Mouse (Mus musculus): Measurements from ENCODE around the gene Ripor3.

Ripor3 gene

GRCm38 (mm10) chr2:167939204-167939603 is 71.2 kb downstream of the Ripor3 start:
- CTCF ChIA-PET: interaction anchor here (0.7 to 1.5 kb wide), 2 partner anchors 10 to 12 kb away, joined by 3 to 4 read pairs; no protein-coding TSS in a partner anchor

GRCm38 (mm10) chr2:167938786-167939185 is 71.6 kb downstream of the Ripor3 start:
- CTCF ChIA-PET: interaction anchor here (1.5 kb wide), 1 partner anchor 10 kb away, joined by 3 read pairs; no protein-coding TSS in a partner anchor

GRCm38 (mm10) chr2:167935956-167936355 is 74.5 kb downstream of the Ripor3 start:
- CTCF ChIA-PET: interaction anchor here (0.6 kb wide), 1 partner anchor 573 kb away, joined by 3 read pairs; no protein-coding TSS in a partner anchor

- CTCF ChIA-PET: interaction anchor here (0.6 to 0.7 kb wide), 4 partner anchors 23 to 613 kb away, joined by 3 to 12 read pairs (median 4); no protein-coding TSS in a partner anchor
These were observed 77.0 kb downstream of the Ripor3 start for GRCm38 (mm10) chr2:167933397-167933796.

- CTCF ChIA-PET: interaction anchor here (0.6 to 0.7 kb wide), 3 partner anchors 23 to 298 kb away, joined by 3 to 8 read pairs (median 4); no protein-coding TSS in a partner anchor
These were observed 77.6 kb downstream of the Ripor3 start for GRCm38 (mm10) chr2:167932727-167933231.

- CTCF ChIA-PET: interaction anchor here (0.6 to 1.2 kb wide), 2 partner anchors 10 to 298 kb away, joined by 4 to 8 read pairs; no protein-coding TSS in a partner anchor
These were observed 78.3 kb downstream of the Ripor3 start, which contains the start of gene Ptpn1 for GRCm38 (mm10) chr2:167931985-167932726. Gene Ptpn1, plus strand, starts transcription at chr2:167932057.

- CTCF ChIA-PET: interaction anchor here (1.2 kb wide), 1 partner anchor 11 kb away, joined by 4 read pairs; no protein-coding TSS in a partner anchor
These were observed 79.4 kb downstream of the Ripor3 start for GRCm38 (mm10) chr2:167930975-167931374.
